Mouse (Mus musculus) stomach, postnatal 0 days (tissue): Measurements from ENCODE around the gene Ddx39b. TPM values are rescaled to one million over a fixed set of nuclear protein-coding genes. Genes with fewer than 3 reads are reported as not detected.
A peak's percentile ranks its signal among the peaks of the same experiment; 100 is the strongest.

Source experiments
- ATAC-seq: fragments of 200-750 bp; cut with Nextera tagmentation; 2 replicates; pipeline ENCODE4 v1.8.0; 2017; ENCODE audit not compliant: low FRiP score, low TSS enrichment
- DNase-seq: peaks from one replicate; pipeline ENCODE4 v3.0.0-alpha.2; 2016; ENCODE audit warnings: low spot score
- H3K27ac ChIP-seq: fragments of 300-500 bp; sonication (generic); replicated peaks from 2 replicates; pipeline ENCODE4 v1.5.1; 2014; ENCODE audit warnings: mild to moderate bottlenecking, control low read depth
- H3K27me3 ChIP-seq: fragments of 300-500 bp; sonication (generic); 2 replicates; pipeline ENCODE4 v1.6.1; 2014; ENCODE audit warnings: low read length; ENCODE audit not compliant: control insufficient read depth, insufficient read depth
- H3K36me3 ChIP-seq: fragments of 300-500 bp; sonication (generic); 2 replicates; pipeline ENCODE4 v1.6.1; 2014; ENCODE audit warnings: low read length, mixed read lengths; ENCODE audit not compliant: control insufficient read depth, insufficient read depth
- H3K4me1 ChIP-seq: fragments of 300-500 bp; sonication (generic); replicated peaks from 2 replicates; pipeline ENCODE4 v1.6.1; 2014; ENCODE audit warnings: antibody characterized with exemption; ENCODE audit not compliant: control insufficient read depth, insufficient read depth
- H3K4me2 ChIP-seq: fragments of 300-500 bp; sonication (generic); replicated peaks from 2 replicates; pipeline ENCODE4 v1.6.1; 2014; ENCODE audit warnings: low read depth, mild to moderate bottlenecking, control low read depth, moderate library complexity
- H3K4me3 ChIP-seq: fragments of 300-500 bp; sonication (generic); 2 replicates; pipeline ENCODE4 v1.5.1; 2014; ENCODE audit warnings: low read depth, low read length, control low read depth
- H3K9ac ChIP-seq: fragments of 300-500 bp; sonication (generic); 2 replicates; pipeline ENCODE4 v1.6.1; 2014; ENCODE audit warnings: mild to moderate bottlenecking, low read length, control low read depth, mixed read lengths
- H3K9me3 ChIP-seq: fragments of 300-500 bp; sonication (generic); 2 replicates; pipeline ENCODE4 v1.6.1; 2016; ENCODE audit warnings: low read length; ENCODE audit not compliant: control insufficient read depth
- CTCF ChIP-seq: IDR thresholded peaks from 2 replicates; pipeline ENCODE4 v1.5.1; 2016; ENCODE audit warnings: antibody characterized with exemption, low read depth, mild to moderate bottlenecking, moderate library complexity
- EP300 ChIP-seq: optimal IDR thresholded peaks from 2 replicates; pipeline ENCODE3; 2016; ENCODE audit warnings: antibody characterized with exemption
- WGBS: fragments of 180-500 bp; shearing (Covaris S2); extraction: QIAGEN DNeasy Blood & Tissue Kit; methylation state at CpG from one replicate; pipeline ENCODE4 v1.1.7; 2014; 5-methylcytosine and 5-hydroxymethylcytosine counted together
- polyA plus RNA-seq: library from polyadenylated mRNA; unstranded; fragments of >200 nt; fragmentation: Nextera tagmentation; extraction: Ambion mirVana; gene quantifications from 2 replicates; pipeline ENCODE4 v1.2.1, GENCODE M21; 2015

The Ddx39b gene
- 143 and 145 TPM in 2 replicates for polyA plus RNA-seq

- H3K9ac ChIP-seq, result peak within 1 kb of the TSS; percentile 98
- peak; percentile 44 for TF ChIP-seq CTCF
- peak; percentile 94 for TF ChIP-seq EP300
- H3K36me3 ChIP-seq, result peaks cover 15% of the 10 kb centered on the region
- H3K4me3 ChIP-seq, result peak within 1 kb of the TSS; percentile 82
- ATAC-seq (peak; percentile 86), DNase-seq (peak; percentile 96)
- no peaks in the 10 kb centered on the region for H3K9me3 ChIP-seq
- WGBS, result under 1% methylated on average over 65 of the region's 69 CpGs
- H3K27ac ChIP-seq, result peak within 1 kb of the TSS; percentile 100
- H3K4me1 ChIP-seq, result peaks cover 7% of the 10 kb centered on the region
- peak within 1 kb of the TSS; percentile 83 for H3K4me2 ChIP-seq
- H3K27me3 ChIP-seq, result no peaks in the 10 kb centered on the region
These were observed at the start of gene Ddx39b for GRCm38 (mm10) chr17:35241305-35242014. TSS of gene Ddx39b (plus strand) at chr17:35241746.

- no peaks in the 10 kb centered on the region for H3K27me3 ChIP-seq
- ATAC-seq, result no peak
- TF ChIP-seq CTCF (no peak), EP300 (no peak)
- DNase-seq, result no peak
- H3K4me2 ChIP-seq, result no peak overlapping the region
- H3K4me1 ChIP-seq, result no peaks in the 10 kb centered on the region
- H3K27ac ChIP-seq, result no peak overlapping the region
- no peak overlapping the region for H3K9ac ChIP-seq
- H3K36me3 ChIP-seq, result no peaks in the 10 kb centered on the region
- 84% methylated on average over 5 of the region's 5 CpGs for WGBS
- no peak overlapping the region for H3K4me3 ChIP-seq
- no peaks in the 10 kb centered on the region for H3K9me3 ChIP-seq
These were observed 48.6 kb upstream of the Ddx39b start for GRCm38 (mm10) chr17:35192924-35193323.

GRCm38 (mm10) chr17:35193881-35194843, 47.4 kb upstream of the Ddx39b start, which contains the start of gene Ltb:
TSS of gene Ltb (plus strand) at chr17:35194439.
- TF ChIP-seq EP300, result no peak
- no peaks in the 10 kb centered on the region for H3K9me3 ChIP-seq
- peak within 1 kb of the TSS; percentile 78 for H3K4me2 ChIP-seq
- H3K27me3 ChIP-seq, result no peaks in the 10 kb centered on the region
- H3K4me3 ChIP-seq, result peak within 1 kb of the TSS; percentile 41
- no peak for ATAC-seq
- H3K9ac ChIP-seq, result no peak within 1 kb of the TSS; the same call in 1 of the 2 replicates
- H3K27ac ChIP-seq, result no peak within 1 kb of the TSS
- no peaks in the 10 kb centered on the region for H3K36me3 ChIP-seq
- no peak for DNase-seq
- H3K4me1 ChIP-seq, result no peaks in the 10 kb centered on the region
- 55% methylated on average over 28 of the region's 28 CpGs for WGBS

- no peak for TF ChIP-seq CTCF
- no peak for TF ChIP-seq EP300
- no peaks in the 10 kb centered on the region for H3K36me3 ChIP-seq
- H3K4me1 ChIP-seq, result no peaks in the 10 kb centered on the region
- no peaks in the 10 kb centered on the region for H3K27me3 ChIP-seq
- H3K27ac ChIP-seq, result no peak overlapping the region
- peak overlapping the region; percentile 52 for H3K9ac ChIP-seq
- H3K9me3 ChIP-seq, result no peaks in the 10 kb centered on the region
- WGBS, result 38% methylated on average over 19 of the region's 19 CpGs
- DNase-seq (no peak), ATAC-seq (peak; percentile 21; the same call in 1 of the 2 replicates)
- H3K4me2 ChIP-seq, result peak overlapping the region; percentile 78
- H3K4me3 ChIP-seq, result peak overlapping the region; percentile 41
These were observed 46.5 kb upstream of the Ddx39b start for GRCm38 (mm10) chr17:35194844-35195630.

- peak overlapping the region; percentile 41 for H3K4me3 ChIP-seq
- peak overlapping the region; percentile 52 for H3K9ac ChIP-seq
- peak overlapping the region; percentile 78 for H3K4me2 ChIP-seq
- DNase-seq, result peak; percentile 82
- no peak for TF ChIP-seq EP300
- peak; percentile 94 for TF ChIP-seq CTCF
- H3K36me3 ChIP-seq, result no peaks in the 10 kb centered on the region
- H3K4me1 ChIP-seq, result no peaks in the 10 kb centered on the region
- no peak overlapping the region for H3K27ac ChIP-seq
- peak; percentile 85 for ATAC-seq
- WGBS, result 1% methylated on average over 58 of the region's 66 CpGs
- no peaks in the 10 kb centered on the region for H3K9me3 ChIP-seq
- no peaks in the 10 kb centered on the region; the same call in 1 of the 2 replicates for H3K27me3 ChIP-seq
These were observed 45.8 kb upstream of the Ddx39b start for GRCm38 (mm10) chr17:35195631-35196320.
